Mouse (Mus musculus): ENCODE measurements around the gene Bloc1s4. TPM values are rescaled to one million over a fixed set of nuclear protein-coding genes. Genes with fewer than 3 reads are reported as not detected.

Gene Bloc1s4
- polyA plus RNA-seq, 1 experiment = 16.8 TPM

DNA sequence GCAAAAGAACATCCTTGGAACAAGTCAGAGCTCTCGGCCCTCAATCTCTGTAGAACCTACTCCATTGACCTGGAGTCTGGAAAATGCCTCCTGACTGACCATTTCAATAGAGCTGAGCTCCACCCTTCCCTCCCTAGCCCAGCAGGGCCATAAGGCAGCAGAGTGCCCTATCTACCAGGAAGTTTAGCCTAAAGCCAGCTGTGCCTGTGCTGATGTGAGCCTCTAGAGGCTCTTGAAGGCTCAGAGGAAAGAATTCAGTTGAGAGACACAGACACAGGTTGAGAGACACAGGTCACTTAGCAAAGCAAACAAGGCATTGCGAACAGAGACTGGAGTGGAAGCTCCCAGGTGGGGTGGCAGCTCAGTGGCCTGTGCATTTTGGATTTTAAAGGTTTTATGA is 26.9 kb upstream of the Bloc1s4 start:
- no peak overlapping the region for H3K27ac ChIP-seq (ENCODE audit: insufficient read depth, low read depth, low read length)
- TF ChIP-seq POLR2A (IDR thresholded peaks at IDR 0.05; ENCODE audit: borderline replicate concordance, low read depth, low read length) = no peak
- TF ChIP-seq CTCF (IDR thresholded peaks at IDR 0.05; ENCODE audit: low read depth, low read length) = no peak
- no peaks in the 10 kb centered on the region for H3K4me1 ChIP-seq (ENCODE audit: control insufficient read depth, insufficient read depth, low read length)
- H3K4me3 ChIP-seq (ENCODE audit: insufficient read depth, low read length) = no peak overlapping the region

- no peak for TF ChIP-seq CTCF (IDR thresholded peaks at IDR 0.05; ENCODE audit: low read depth, low read length)
- no peak for TF ChIP-seq POLR2A (IDR thresholded peaks at IDR 0.05; ENCODE audit: borderline replicate concordance, low read depth, low read length)
- Histone ChIP-seq H3K27ac (ENCODE audit: insufficient read depth, low read depth, low read length) (no peak overlapping the region), H3K4me1 (ENCODE audit: control insufficient read depth, insufficient read depth, low read length) (no peaks in the 10 kb centered on the region), H3K4me3 (ENCODE audit: insufficient read depth, low read length) (no peak overlapping the region)
Measured at GRCm38 (mm10) chr5:36772586-36772985, 24.1 kb upstream of the Bloc1s4 start.

GRCm38 (mm10) chr5:36769603-36770002 is 21.2 kb upstream of the Bloc1s4 start:
- no peak overlapping the region for H3K27ac ChIP-seq (ENCODE audit: insufficient read depth, low read depth, low read length)
- H3K4me1 ChIP-seq (ENCODE audit: control insufficient read depth, insufficient read depth, low read length) = no peaks in the 10 kb centered on the region
- no peak overlapping the region for H3K4me3 ChIP-seq (ENCODE audit: insufficient read depth, low read length)
- TF ChIP-seq CTCF (IDR thresholded peaks at IDR 0.05; ENCODE audit: low read depth, low read length) = no peak
- TF ChIP-seq POLR2A (IDR thresholded peaks at IDR 0.05; ENCODE audit: borderline replicate concordance, low read depth, low read length) = no peak

DNA sequence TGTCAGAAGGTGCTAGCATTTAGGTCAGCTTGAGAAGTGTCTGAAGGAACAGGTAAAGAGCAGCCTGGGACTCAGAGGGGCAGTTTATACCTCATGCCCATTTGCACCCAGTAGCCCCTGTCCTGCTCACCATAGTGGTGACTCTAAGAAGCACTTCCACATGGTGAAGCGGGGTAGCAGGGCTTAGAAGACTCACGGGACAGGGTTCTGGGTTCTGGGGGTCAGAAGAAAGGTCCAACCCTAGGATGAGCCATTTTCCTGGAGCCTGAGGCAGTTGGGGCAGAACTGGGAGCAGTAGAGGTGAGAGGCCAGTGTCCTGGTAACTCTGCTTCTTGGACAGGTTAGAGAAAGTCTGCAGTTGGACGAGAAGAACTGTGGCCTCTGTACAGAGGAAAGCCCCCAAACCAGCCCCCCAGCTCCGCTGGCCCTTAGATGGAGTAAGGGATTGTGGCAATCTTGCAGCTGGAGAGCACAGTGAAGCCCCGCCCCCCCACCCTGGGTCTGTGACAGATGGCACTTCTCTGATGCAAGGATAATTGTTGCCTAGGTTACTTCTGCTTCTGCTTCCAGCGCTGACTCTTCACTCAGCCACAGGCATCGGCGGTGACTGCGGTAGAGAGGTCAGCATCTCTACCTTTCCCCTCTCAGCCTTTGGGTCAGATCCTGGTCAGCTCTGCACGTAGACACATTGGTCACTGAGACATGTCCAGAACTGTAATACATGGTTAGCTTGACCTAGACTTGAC is 18.7 kb upstream of the Bloc1s4 start:
- Histone ChIP-seq H3K4me3 (ENCODE audit: insufficient read depth, low read length) (no peak overlapping the region), H3K4me1 (ENCODE audit: control insufficient read depth, insufficient read depth, low read length) (no peaks in the 10 kb centered on the region), H3K27ac (ENCODE audit: insufficient read depth, low read depth, low read length) (no peak overlapping the region)
- TF ChIP-seq POLR2A (IDR thresholded peaks at IDR 0.05; ENCODE audit: borderline replicate concordance, low read depth, low read length) (no peak), CTCF (IDR thresholded peaks at IDR 0.05; ENCODE audit: low read depth, low read length) (no peak)

GRCm38 (mm10) chr5:36759848-36760247 is 11.4 kb upstream of the Bloc1s4 start:
- Histone ChIP-seq H3K27ac (ENCODE audit: insufficient read depth, low read depth, low read length) (no peak overlapping the region), H3K4me1 (ENCODE audit: control insufficient read depth, insufficient read depth, low read length) (no peaks in the 10 kb centered on the region), H3K4me3 (ENCODE audit: insufficient read depth, low read length) (no peak overlapping the region)
- no peak for TF ChIP-seq CTCF (IDR thresholded peaks at IDR 0.05; ENCODE audit: low read depth, low read length)
- no peak for TF ChIP-seq POLR2A (IDR thresholded peaks at IDR 0.05; ENCODE audit: borderline replicate concordance, low read depth, low read length)

DNA sequence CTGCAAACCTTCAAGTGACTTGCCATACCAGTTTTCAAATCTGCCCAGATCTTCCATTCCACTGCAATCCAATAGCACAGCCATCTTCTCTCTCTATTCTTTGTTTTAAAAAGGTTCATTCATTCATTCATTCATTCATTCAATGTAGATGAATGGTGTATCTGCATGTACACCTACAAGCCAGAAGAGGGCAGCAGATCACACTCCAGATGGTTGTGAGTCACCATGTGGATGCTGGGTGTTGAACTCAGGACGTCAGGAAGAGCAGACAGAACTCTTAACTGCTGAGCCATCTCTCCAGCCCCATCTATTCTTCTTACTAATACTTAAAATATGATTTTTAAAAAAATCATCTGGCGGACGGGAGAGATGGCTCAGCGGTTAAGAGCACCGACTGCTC is 8.6 kb upstream of the Bloc1s4 start:
- Histone ChIP-seq H3K4me3 (ENCODE audit: insufficient read depth, low read length) (no peak overlapping the region), H3K4me1 (ENCODE audit: control insufficient read depth, insufficient read depth, low read length) (peaks cover 8% of the 10 kb centered on the region), H3K27ac (ENCODE audit: insufficient read depth, low read depth, low read length) (no peak overlapping the region)
- TF ChIP-seq POLR2A (IDR thresholded peaks at IDR 0.05; ENCODE audit: borderline replicate concordance, low read depth, low read length) = no peak
- TF ChIP-seq CTCF (IDR thresholded peaks at IDR 0.05; ENCODE audit: low read depth, low read length) = no peak

GRCm38 (mm10) chr5:36750119-36751078 is 1.9 kb upstream of the Bloc1s4 start:
- H3K27ac ChIP-seq (ENCODE audit: insufficient read depth, low read depth, low read length) = no peak overlapping the region
- H3K4me1 ChIP-seq (ENCODE audit: control insufficient read depth, insufficient read depth, low read length) = peaks cover 30% of the 10 kb centered on the region
- TF ChIP-seq POLR2A (IDR thresholded peaks at IDR 0.05; ENCODE audit: borderline replicate concordance, low read depth, low read length) = no peak
- TF ChIP-seq CTCF (IDR thresholded peaks at IDR 0.05; ENCODE audit: low read depth, low read length) = no peak
- no peak overlapping the region for H3K4me3 ChIP-seq (ENCODE audit: insufficient read depth, low read length)

- peaks cover 30% of the 10 kb centered on the region for H3K4me1 ChIP-seq (ENCODE audit: control insufficient read depth, insufficient read depth, low read length)
- TF ChIP-seq CTCF (IDR thresholded peaks at IDR 0.05; ENCODE audit: low read depth, low read length) (no peak), POLR2A (IDR thresholded peaks at IDR 0.05; ENCODE audit: borderline replicate concordance, low read depth, low read length) (no peak)
- H3K27ac ChIP-seq (ENCODE audit: insufficient read depth, low read depth, low read length) = peak overlapping the region; percentile 26
- peak overlapping the region; percentile 90 for H3K4me3 ChIP-seq (ENCODE audit: insufficient read depth, low read length)
Measured at GRCm38 (mm10) chr5:36747794-36748535, 485 bp downstream of the Bloc1s4 start.

DNA sequence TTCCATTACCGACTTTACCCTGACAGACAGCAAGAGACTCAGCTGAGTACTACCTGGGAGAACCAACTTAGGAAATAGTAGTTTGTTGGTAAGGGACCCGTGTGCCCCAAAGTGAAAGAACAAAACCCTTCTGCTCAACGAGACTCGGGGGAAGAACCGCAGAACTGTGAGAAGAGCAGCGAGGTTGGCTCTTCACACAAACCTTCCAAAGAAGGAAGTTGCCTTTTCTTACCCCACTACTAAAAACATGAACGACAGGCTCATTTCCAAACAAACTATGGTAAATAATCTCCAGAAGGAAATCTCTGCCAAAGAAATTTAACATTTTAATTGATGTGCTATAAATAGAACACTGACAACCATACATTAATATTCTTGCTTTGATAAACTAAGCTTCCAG is 1.4 kb downstream of the Bloc1s4 start:
- no peak overlapping the region for H3K27ac ChIP-seq (ENCODE audit: insufficient read depth, low read depth, low read length)
- peak overlapping the region; percentile 56 for H3K4me3 ChIP-seq (ENCODE audit: insufficient read depth, low read length)
- H3K4me1 ChIP-seq (ENCODE audit: control insufficient read depth, insufficient read depth, low read length) = peaks cover 26% of the 10 kb centered on the region
- TF ChIP-seq CTCF (IDR thresholded peaks at IDR 0.05; ENCODE audit: low read depth, low read length) = no peak
- TF ChIP-seq POLR2A (IDR thresholded peaks at IDR 0.05; ENCODE audit: borderline replicate concordance, low read depth, low read length) = no peak

Measured in bone marrow macrophage, adult 2 months (primary cell).